Mouse (Mus musculus) splenic B cell, adult 2 months (primary cell): ENCODE results near the gene Poldip3.

Experiments used
- DNase-seq: peaks from one replicate; pipeline ENCODE4 v3.0.0-alpha.2; 2011; ENCODE audit warnings: low read depth, low spot score
- H3K27me3 ChIP-seq: 2 replicates; pipeline ENCODE4 v1.6.1; 2012; ENCODE audit warnings: mild to moderate bottlenecking, low read length, moderate library complexity, mixed read lengths; ENCODE audit not compliant: control insufficient read depth, poor library complexity, insufficient read depth, severe bottlenecking
- H3K36me3 ChIP-seq: 2 replicates; pipeline ENCODE4 v1.6.1; 2012; ENCODE audit warnings: mild to moderate bottlenecking, low read length, moderate library complexity, mixed read lengths; ENCODE audit not compliant: control insufficient read depth, poor library complexity, insufficient read depth, severe bottlenecking

Gene Poldip3

GRCm38 (mm10) chr15:83168875-83169771 lies 19.9 kb upstream of the Poldip3 start:
- no peaks in the 10 kb centered on the region for H3K27me3 ChIP-seq
- no peaks in the 10 kb centered on the region for H3K36me3 ChIP-seq
- no peak for DNase-seq

GRCm38 (mm10) chr15:83168311-83168710 lies 19.1 kb upstream of the Poldip3 start:
- H3K27me3 ChIP-seq = no peaks in the 10 kb centered on the region
- no peak for DNase-seq
- peaks cover 2% of the 10 kb centered on the region; the same call in 1 of the 2 replicates for H3K36me3 ChIP-seq

GRCm38 (mm10) chr15:83167550-83168065 lies 18.4 kb upstream of the Poldip3 start:
- H3K27me3 ChIP-seq = no peaks in the 10 kb centered on the region
- DNase-seq = no peak
- H3K36me3 ChIP-seq = peaks cover 2% of the 10 kb centered on the region; the same call in 1 of the 2 replicates

GRCm38 (mm10) chr15:83167126-83167525 lies 17.9 kb upstream of the Poldip3 start:
- Histone ChIP-seq H3K36me3 (peaks cover 2% of the 10 kb centered on the region; the same call in 1 of the 2 replicates), H3K27me3 (no peaks in the 10 kb centered on the region)
- DNase-seq = no peak

GRCm38 (mm10) chr15:83166642-83167041 lies 17.5 kb upstream of the Poldip3 start:
- Histone ChIP-seq H3K27me3 (no peaks in the 10 kb centered on the region), H3K36me3 (peaks cover 2% of the 10 kb centered on the region; the same call in 1 of the 2 replicates)
- no peak for DNase-seq

GRCm38 (mm10) chr15:83165526-83166315 lies 16.5 kb upstream of the Poldip3 start:
- no peak for DNase-seq
- Histone ChIP-seq H3K27me3 (no peaks in the 10 kb centered on the region), H3K36me3 (peaks cover 2% of the 10 kb centered on the region)

- Histone ChIP-seq H3K27me3 (no peaks in the 10 kb centered on the region), H3K36me3 (peaks cover 2% of the 10 kb centered on the region)
- no peak for DNase-seq
These were observed 15.8 kb upstream of the Poldip3 start for GRCm38 (mm10) chr15:83164971-83165471.

GRCm38 (mm10) chr15:83162818-83163485 lies 13.8 kb upstream of the Poldip3 start:
- DNase-seq = no peak
- Histone ChIP-seq H3K27me3 (no peaks in the 10 kb centered on the region), H3K36me3 (peaks cover 4% of the 10 kb centered on the region)

- H3K27me3 ChIP-seq = no peaks in the 10 kb centered on the region
- H3K36me3 ChIP-seq = peaks cover 4% of the 10 kb centered on the region
- no peak for DNase-seq
These were observed 12.8 kb upstream of the Poldip3 start for GRCm38 (mm10) chr15:83162001-83162400.

GRCm38 (mm10) chr15:83161062-83161748 lies 12.0 kb upstream of the Poldip3 start:
- DNase-seq = no peak
- H3K36me3 ChIP-seq = peaks cover 4% of the 10 kb centered on the region
- H3K27me3 ChIP-seq = no peaks in the 10 kb centered on the region

- no peak for DNase-seq
- no peaks in the 10 kb centered on the region for H3K27me3 ChIP-seq
- peaks cover 4% of the 10 kb centered on the region for H3K36me3 ChIP-seq
These were observed 11.4 kb upstream of the Poldip3 start for GRCm38 (mm10) chr15:83160561-83160960.

GRCm38 (mm10) chr15:83159823-83160222 lies 10.6 kb upstream of the Poldip3 start:
- no peak for DNase-seq
- Histone ChIP-seq H3K36me3 (peaks cover 4% of the 10 kb centered on the region), H3K27me3 (no peaks in the 10 kb centered on the region)

GRCm38 (mm10) chr15:83158587-83159160 lies 9.5 kb upstream of the Poldip3 start:
- H3K36me3 ChIP-seq = peaks cover 3% of the 10 kb centered on the region
- no peaks in the 10 kb centered on the region for H3K27me3 ChIP-seq
- no peak for DNase-seq
